Mouse (Mus musculus) G1E (cell line): ENCODE measurements around the gene Tchhl1.

ENCODE experiments used
- CTCF ChIP-seq: IDR thresholded peaks from 2 replicates; pipeline ENCODE4 v1.5.1; 2012; ENCODE audit warnings: low read depth, low read length, inconsistent platforms, mixed read lengths
- GATA1 ChIP-seq: IDR thresholded peaks from 2 replicates; pipeline ENCODE4 v1.6.1; 2012; ENCODE audit warnings: borderline replicate concordance, low read length, inconsistent platforms, mixed read lengths

DNA sequence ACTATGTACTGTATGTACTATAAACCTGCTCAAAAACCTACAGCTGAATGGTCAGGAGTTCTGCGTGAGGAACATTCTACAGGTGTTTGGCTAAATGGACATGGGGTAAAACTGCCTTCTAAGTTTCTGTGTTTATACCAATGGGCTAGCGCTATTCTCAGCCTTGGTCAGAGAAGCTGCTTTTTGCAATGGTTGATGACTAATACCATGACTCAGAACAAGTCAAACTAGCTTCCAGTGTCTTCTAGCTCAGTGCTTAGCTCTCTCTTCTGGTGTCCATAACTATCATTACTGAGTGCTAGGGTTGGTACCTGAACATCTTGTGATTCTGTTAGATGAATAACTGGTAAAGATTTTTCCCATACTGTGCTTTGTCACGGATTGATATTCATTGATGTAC lies 17.1 kb downstream of the Tchhl1 start:
- TF ChIP-seq CTCF (no peak), GATA1 (no peak)
